17 mouse cellular contexts compared by ENCODE assay signal in the genomic region with DNA sequence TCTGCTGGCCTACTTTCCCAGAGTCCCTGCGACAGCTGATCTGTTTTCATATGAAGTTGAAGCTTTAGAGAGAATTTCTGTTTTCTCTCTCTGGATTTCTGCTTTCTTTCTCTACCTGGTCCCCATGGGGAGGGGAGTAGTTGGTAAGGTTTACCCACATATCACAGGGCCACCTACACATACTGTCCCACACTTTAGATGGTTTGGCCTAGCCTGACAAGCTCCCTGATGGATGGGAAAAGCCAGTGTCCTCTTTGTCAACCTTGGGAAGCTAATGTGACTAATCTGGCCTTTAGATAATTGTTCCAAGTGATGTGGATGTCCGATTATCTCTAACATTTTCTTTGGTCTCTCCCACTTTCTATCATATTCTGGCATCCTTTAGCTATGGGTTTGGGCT. TPM values are rescaled to one million over a fixed set of nuclear protein-coding genes. Genes with fewer than 3 reads are reported as not detected.
DNase-seq lines count a peak whose midpoint lies in the region; ATAC-seq and TF ChIP-seq lines count a peak whose summit lies in the region.
"Had no signal": no experiment of that assay in that cellular context is flagged by ENCODE, and none has a peak within 500 bp of the region (broad histone marks: within the 10 kb centered on the region; RNA-seq: fewer than 3 reads in every experiment).

No protein-coding gene starts in this region.

- H3K27ac ChIP-seq in left cerebral cortex, adult 2 months: peak overlapping the region; percentile 81
- peak overlapping the region; percentile 65 for H3K27ac ChIP-seq in hindbrain, embryonic 16.5 days (ENCODE audit: low read depth, low read length)
- peak overlapping the region; percentile 66 for H3K27ac ChIP-seq in neural tube, embryonic 15.5 days (replicated peaks)
- no peak overlapping the region for H3K27ac ChIP-seq in kidney, embryonic 16.5 days (ENCODE audit: low read length)
- H3K27ac ChIP-seq: embryonic facial prominence, embryonic 13.5 days; intestine, embryonic 15.5 days; kidney, postnatal 0 days; limb, embryonic 13.5 days; liver, embryonic 15.5 days had no signal

- no peak for ATAC-seq in hindbrain, embryonic 16.5 days
- ATAC-seq in neural tube, embryonic 15.5 days (ENCODE audit: low FRiP score): no peak
- no peak for ATAC-seq in kidney, embryonic 16.5 days (ENCODE audit: low FRiP score, low TSS enrichment)
- ATAC-seq: intestine, embryonic 15.5 days; lung, postnatal 0 days had no signal

- intact Hi-C loops in left cerebral cortex, adult 2 months (cut with DNase I): no loop called here
- intact Hi-C loops in left cerebral cortex, postnatal 25 days (cut with DNase I): no loop called here

- TF ChIP-seq CTCF in left cerebral cortex, adult 2 months (IDR thresholded peaks at IDR 0.05): no peak

- H3K9me3 ChIP-seq in hindbrain, embryonic 16.5 days (ENCODE audit: control insufficient read depth, low read length): no peaks in the 10 kb centered on the region
- H3K9me3 ChIP-seq in neural tube, embryonic 15.5 days (replicated peaks): no peaks in the 10 kb centered on the region
- H3K9me3 ChIP-seq in kidney, embryonic 16.5 days (ENCODE audit: low read length): no peaks in the 10 kb centered on the region
- H3K9me3 ChIP-seq: embryonic facial prominence, embryonic 13.5 days; heart, embryonic 12.5 days; intestine, embryonic 15.5 days; limb, embryonic 13.5 days; liver, embryonic 15.5 days had no signal

- no peak overlapping the region for H3K4me2 ChIP-seq in hindbrain, embryonic 16.5 days (ENCODE audit: low read length)
- no peak overlapping the region for H3K4me2 ChIP-seq in neural tube, embryonic 15.5 days
- no peak overlapping the region for H3K4me2 ChIP-seq in kidney, embryonic 16.5 days (replicated peaks; ENCODE audit: low read depth, low read length)
- H3K4me2 ChIP-seq: embryonic facial prominence, embryonic 13.5 days; heart, embryonic 12.5 days; intestine, embryonic 15.5 days; limb, embryonic 13.5 days; liver, embryonic 15.5 days had no signal

- H3K4me3 ChIP-seq in left cerebral cortex, adult 2 months: no peak overlapping the region
- no peak overlapping the region for H3K4me3 ChIP-seq in hindbrain, embryonic 16.5 days (ENCODE audit: low read length)
- H3K4me3 ChIP-seq in neural tube, embryonic 15.5 days (replicated peaks): no peak overlapping the region
- no peak overlapping the region for H3K4me3 ChIP-seq in kidney, embryonic 16.5 days (ENCODE audit: low read length)
- H3K4me3 ChIP-seq: embryonic facial prominence, embryonic 13.5 days; heart, embryonic 12.5 days; intestine, embryonic 15.5 days; limb, embryonic 13.5 days; liver, embryonic 15.5 days had no signal

- no peaks in the 10 kb centered on the region for H3K36me3 ChIP-seq in hindbrain, embryonic 16.5 days (ENCODE audit: control insufficient read depth, insufficient read depth, low read length)
- H3K36me3 ChIP-seq in neural tube, embryonic 15.5 days: no peaks in the 10 kb centered on the region
- no peaks in the 10 kb centered on the region for H3K36me3 ChIP-seq in kidney, embryonic 16.5 days (ENCODE audit: insufficient read depth, low read length)
- H3K36me3 ChIP-seq: embryonic facial prominence, embryonic 13.5 days; heart, embryonic 12.5 days; intestine, embryonic 15.5 days; limb, embryonic 13.5 days; liver, embryonic 15.5 days had no signal

- WGBS in hindbrain, embryonic 16.5 days: 92% methylated on average over 2 of the region's 2 CpGs
- WGBS in neural tube, embryonic 15.5 days: 90% methylated on average over 2 of the region's 2 CpGs
- 90% methylated on average over 2 of the region's 2 CpGs for WGBS in kidney, embryonic 16.5 days

- no peaks in the 10 kb centered on the region for H3K27me3 ChIP-seq in hindbrain, embryonic 16.5 days (replicated peaks; ENCODE audit: control insufficient read depth, insufficient read depth, low read length)
- H3K27me3 ChIP-seq in neural tube, embryonic 15.5 days (replicated peaks): no peaks in the 10 kb centered on the region
- no peaks in the 10 kb centered on the region for H3K27me3 ChIP-seq in kidney, embryonic 16.5 days (ENCODE audit: insufficient read depth, low read length)
- H3K27me3 ChIP-seq: embryonic facial prominence, embryonic 13.5 days; intestine, embryonic 15.5 days; limb, embryonic 13.5 days; liver, embryonic 15.5 days had no signal

- DNase-seq in adrenal gland, postnatal 10 days: peak; percentile 14
- DNase-seq in adrenal gland, adult 18-20 months (ENCODE audit: low spot score in 2 of 2): no peak
- DNase-seq in left cerebral cortex, adult 2 months (ENCODE audit: extremely low spot score in 1 of 2, low spot score in 2 of 2): no peak
- no peak for DNase-seq in left cerebral cortex, postnatal 25 days (ENCODE audit: low spot score in 2 of 2)
- DNase-seq in kidney, adult 11 months: no peak
- DNase-seq: right cerebral cortex, adult 18-20 months; thymus, postnatal 4 days had no signal

- H3K4me1 ChIP-seq in hindbrain, embryonic 16.5 days (ENCODE audit: control insufficient read depth, insufficient read depth, low read depth, low read length): peaks cover 16% of the 10 kb centered on the region
- H3K4me1 ChIP-seq in neural tube, embryonic 15.5 days: peaks cover 36% of the 10 kb centered on the region
- H3K4me1 ChIP-seq in kidney, embryonic 16.5 days (ENCODE audit: insufficient read depth, low read length): no peaks in the 10 kb centered on the region
- H3K4me1 ChIP-seq: intestine, embryonic 15.5 days; liver, embryonic 15.5 days had no signal

- H3K9ac ChIP-seq in hindbrain, embryonic 16.5 days (ENCODE audit: low read depth, low read length): no peak overlapping the region
- no peak overlapping the region for H3K9ac ChIP-seq in neural tube, embryonic 15.5 days (replicated peaks)
- no peak overlapping the region for H3K9ac ChIP-seq in kidney, embryonic 16.5 days (replicated peaks; ENCODE audit: low read length)
- H3K9ac ChIP-seq: embryonic facial prominence, embryonic 13.5 days; heart, embryonic 12.5 days; intestine, embryonic 15.5 days; limb, embryonic 13.5 days; liver, embryonic 15.5 days had no signal

RNA-seq across cellular contexts. Expression of a gene that starts 34.8 kb away (rescaled TPM):
- 1 to 10 TPM; 3.1 to 3.3 TPM for total RNA-seq in adrenal gland, postnatal 10 days (2021)
- total RNA-seq in adrenal gland, adult 18-20 months (2021): 1 to 10 TPM; 1.2 to 2.1 TPM
- 100 to 1,000 TPM; 143 to 156 TPM for total RNA-seq in left cerebral cortex, adult 2 months (2021)
- total RNA-seq in left cerebral cortex, postnatal 25 days (2021): 100 to 1,000 TPM; 158 TPM
- polyA plus RNA-seq in hindbrain, embryonic 16.5 days (2015; fragmentation: Nextera tagmentation; extraction: Ambion mirVana): 55.3 and 69.1 TPM in 2 replicates
- 47.1 and 57.2 TPM in 2 replicates for polyA plus RNA-seq in neural tube, embryonic 15.5 days (2015; fragmentation: Nextera tagmentation; extraction: Ambion mirVana)
- 0.63 and 0.71 TPM in 2 replicates for polyA plus RNA-seq in kidney, embryonic 16.5 days (2015; fragmentation: Nextera tagmentation; extraction: Ambion mirVana)

Comparison
In these comparisons a context has a peak if more than half of its experiments do, and no peak if none do; other contexts are left out.
1. RNA of a gene that starts 34.8 kb away (total RNA-seq): 158 TPM in left cerebral cortex, postnatal 25 days and 143 to 156 TPM in left cerebral cortex, adult 2 months; 3.1 to 3.3 TPM in adrenal gland, postnatal 10 days and 1.2 to 2.1 TPM in adrenal gland, adult 18-20 months; every median in the first group is over 10 times any median in the second.